Mouse (Mus musculus): Measurements from ENCODE around the gene Gm11569. TPM values are rescaled to one million over a fixed set of nuclear protein-coding genes. Genes with fewer than 3 reads are reported as not detected.
"Not testable (repeated sequence)": the region's sequence is repeated elsewhere in the genome, so short reads cannot be mapped to it uniquely, and the experiment has no call there.

Gene Gm11569
- not detected in 2 replicates for polyA plus RNA-seq (2015; fragmentation: Nextera tagmentation; extraction: Ambion mirVana)

DNA sequence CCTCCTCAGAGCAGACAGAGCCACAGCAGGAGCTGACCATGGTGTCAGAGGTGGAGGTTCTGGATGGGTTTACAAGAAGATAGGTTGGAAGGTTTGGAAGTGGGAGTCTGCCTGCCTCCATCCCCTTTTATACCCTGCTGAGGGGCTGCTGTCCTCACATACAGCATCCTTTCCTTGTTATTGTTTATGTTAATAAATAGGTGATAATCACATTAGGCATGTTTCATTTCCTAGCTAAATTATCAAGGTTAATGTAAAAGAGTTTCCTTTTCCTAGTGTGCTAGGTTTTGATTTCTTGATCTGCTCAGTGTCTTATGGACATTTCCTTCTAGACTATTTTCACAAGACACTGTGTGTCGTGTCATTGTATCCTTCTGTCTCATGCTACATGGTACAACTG lies at the start of gene Gm11569:
Gene Gm11569, minus strand, starts transcription at position 101 of the 400 bp plus-strand sequence.
- not testable (repeated sequence) for H3K36me3 ChIP-seq; H3K4me1 ChIP-seq (replicated peaks); ATAC-seq; H3K9me3 ChIP-seq; H3K27me3 ChIP-seq; H3K27ac ChIP-seq; H3K4me3 ChIP-seq (replicated peaks); H3K9ac ChIP-seq (replicated peaks); H3K4me2 ChIP-seq (replicated peaks)
- WGBS, result no CpG with 5 or more reads among the region's 1 CpGs

GRCm38 (mm10) chr11:99846746-99847145 lies 48.0 kb upstream of the Gm11569 start:
- no peak overlapping the region for H3K4me2 ChIP-seq (replicated peaks)
- H3K36me3 ChIP-seq, result no peaks in the 10 kb centered on the region
- no peaks in the 10 kb centered on the region for H3K4me1 ChIP-seq (replicated peaks)
- no peak overlapping the region for H3K27ac ChIP-seq
- no peaks in the 10 kb centered on the region for H3K27me3 ChIP-seq
- no peaks in the 10 kb centered on the region for H3K9me3 ChIP-seq
- H3K9ac ChIP-seq (replicated peaks), result no peak overlapping the region
- 92% methylated on average over 2 of the region's 2 CpGs for WGBS
- H3K4me3 ChIP-seq (replicated peaks), result no peak overlapping the region
- no peak for ATAC-seq

GRCm38 (mm10) chr11:99842185-99842584 lies 43.5 kb upstream of the Gm11569 start:
- ATAC-seq, result no peak
- WGBS, result 62% methylated on average over 1 of the region's 1 CpGs

GRCm38 (mm10) chr11:99837966-99838365 lies 39.2 kb upstream of the Gm11569 start, which contains the start of gene 2300003K06Rik:
TSS of gene 2300003K06Rik (minus strand) at chr11:99838066.
- Histone ChIP-seq H3K36me3 (no peaks in the 10 kb centered on the region), H3K27me3 (no peaks in the 10 kb centered on the region), H3K4me1 (replicated peaks) (no peaks in the 10 kb centered on the region), H3K4me2 (replicated peaks) (no peak within 1 kb of the TSS), H3K9me3 (no peaks in the 10 kb centered on the region), H3K27ac (no peak within 1 kb of the TSS), H3K4me3 (replicated peaks) (no peak within 1 kb of the TSS), H3K9ac (replicated peaks) (no peak within 1 kb of the TSS)
- ATAC-seq, result no peak
- WGBS, result 88% methylated on average over 1 of the region's 1 CpGs

More at GRCm38 (mm10) chr11:99842185-99842584, 43.5 kb upstream of the Gm11569 start:
- H3K4me3 ChIP-seq (replicated peaks), result no peak overlapping the region
- no peaks in the 10 kb centered on the region for H3K27me3 ChIP-seq
- no peaks in the 10 kb centered on the region for H3K4me1 ChIP-seq (replicated peaks)
- no peak overlapping the region for H3K4me2 ChIP-seq (replicated peaks)
- no peaks in the 10 kb centered on the region for H3K9me3 ChIP-seq
- no peak overlapping the region for H3K27ac ChIP-seq
- no peaks in the 10 kb centered on the region for H3K36me3 ChIP-seq
- H3K9ac ChIP-seq (replicated peaks), result no peak overlapping the region

- not testable (repeated sequence) for H3K9me3 ChIP-seq; H3K4me2 ChIP-seq (replicated peaks); ATAC-seq; H3K9ac ChIP-seq (replicated peaks); H3K36me3 ChIP-seq; H3K4me1 ChIP-seq (replicated peaks); H3K27ac ChIP-seq; H3K4me3 ChIP-seq (replicated peaks); H3K27me3 ChIP-seq
- WGBS, result 89% methylated on average over 2 of the region's 2 CpGs
Observed at GRCm38 (mm10) chr11:99815566-99815965, 16.8 kb upstream of the Gm11569 start, which contains the start of gene Gm11564. TSS of gene Gm11564 (minus strand) at chr11:99815666.

GRCm38 (mm10) chr11:99809792-99810191 lies 11.1 kb upstream of the Gm11569 start, which contains the start of gene Krtap4-13:
TSS of gene Krtap4-13 (minus strand) at chr11:99809892.
- H3K9me3 ChIP-seq; H3K4me1 ChIP-seq (replicated peaks); H3K9ac ChIP-seq (replicated peaks); ATAC-seq; H3K36me3 ChIP-seq; H3K4me3 ChIP-seq (replicated peaks); H3K27ac ChIP-seq; H3K27me3 ChIP-seq; H3K4me2 ChIP-seq (replicated peaks): not testable (repeated sequence)

GRCm38 (mm10) chr11:99804346-99804745 lies 5.6 kb upstream of the Gm11569 start, which contains the start of gene Gm11554:
TSS of gene Gm11554 (minus strand) at chr11:99804446.
- H3K9me3 ChIP-seq; H3K27me3 ChIP-seq; H3K4me1 ChIP-seq (replicated peaks); H3K9ac ChIP-seq (replicated peaks); H3K36me3 ChIP-seq; ATAC-seq; H3K4me3 ChIP-seq (replicated peaks); H3K4me2 ChIP-seq (replicated peaks); H3K27ac ChIP-seq: not testable (repeated sequence)
- WGBS, result no CpG with 5 or more reads among the region's 1 CpGs

DNA sequence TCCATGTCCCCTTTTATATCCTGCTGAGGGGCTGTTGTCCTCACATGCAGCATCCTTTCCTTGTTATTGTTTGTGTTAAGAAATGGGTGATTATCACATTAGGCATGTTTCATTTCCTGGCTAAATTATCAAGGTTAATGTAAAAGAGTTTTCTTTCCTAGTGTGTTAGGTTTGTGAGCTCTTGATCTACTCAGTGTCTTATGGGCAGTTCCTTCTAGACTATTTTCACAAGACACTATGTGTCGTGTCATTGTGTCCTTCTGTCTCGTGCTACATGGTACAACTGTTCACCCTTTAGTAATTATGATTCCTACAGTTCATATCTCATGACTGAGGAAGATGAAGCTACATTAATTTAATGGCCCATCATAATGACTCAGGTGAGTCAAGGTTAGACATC lies 5.4 kb downstream of the Gm11569 start, which contains the start of gene Gm11596:
Gene Gm11596, minus strand, starts transcription at position 101 of the 400 bp plus-strand sequence.
- no peaks in the 10 kb centered on the region for H3K9me3 ChIP-seq
- no peaks in the 10 kb centered on the region for H3K27me3 ChIP-seq
- H3K4me3 ChIP-seq (replicated peaks), result no peak within 1 kb of the TSS
- no peak within 1 kb of the TSS for H3K9ac ChIP-seq (replicated peaks)
- no peaks in the 10 kb centered on the region for H3K36me3 ChIP-seq
- H3K4me1 ChIP-seq (replicated peaks), result no peaks in the 10 kb centered on the region
- ATAC-seq, result no peak
- no peak within 1 kb of the TSS for H3K27ac ChIP-seq
- no peak within 1 kb of the TSS for H3K4me2 ChIP-seq (replicated peaks)
- WGBS, result 83% methylated on average over 2 of the region's 2 CpGs

DNA sequence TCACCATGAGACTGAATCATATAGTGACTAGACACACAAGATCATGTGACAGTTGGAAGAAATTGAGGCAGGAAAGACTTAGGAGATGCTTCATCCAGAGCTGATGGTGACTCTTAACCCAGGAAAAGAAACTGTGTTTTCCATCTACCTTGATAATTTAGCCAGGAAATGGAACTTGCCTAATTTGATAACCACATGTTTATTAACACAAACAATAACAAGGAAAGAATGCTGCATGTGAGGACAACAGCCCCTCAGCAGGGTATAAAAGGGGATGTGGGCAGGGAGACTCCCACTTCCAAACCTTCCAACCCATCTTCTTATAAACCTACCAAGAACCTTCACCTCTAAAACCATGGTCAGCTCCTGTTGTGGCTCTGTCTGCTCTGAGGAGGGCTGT lies 13.8 kb downstream of the Gm11569 start, which contains the start of gene Krtap4-9:
Gene Krtap4-9, plus strand, starts transcription at position 301 of the 400 bp plus-strand sequence.
- H3K27me3 ChIP-seq; H3K4me2 ChIP-seq (replicated peaks); H3K36me3 ChIP-seq; ATAC-seq; H3K4me1 ChIP-seq (replicated peaks); H3K4me3 ChIP-seq (replicated peaks); H3K9me3 ChIP-seq; H3K27ac ChIP-seq; H3K9ac ChIP-seq (replicated peaks): not testable (repeated sequence)

- WGBS, result 96% methylated on average over 2 of the region's 2 CpGs
Observed at GRCm38 (mm10) chr11:99780604-99781003, 18.1 kb downstream of the Gm11569 start, which contains the start of gene Krtap4-8. TSS of gene Krtap4-8 (minus strand) at chr11:99780704.

DNA sequence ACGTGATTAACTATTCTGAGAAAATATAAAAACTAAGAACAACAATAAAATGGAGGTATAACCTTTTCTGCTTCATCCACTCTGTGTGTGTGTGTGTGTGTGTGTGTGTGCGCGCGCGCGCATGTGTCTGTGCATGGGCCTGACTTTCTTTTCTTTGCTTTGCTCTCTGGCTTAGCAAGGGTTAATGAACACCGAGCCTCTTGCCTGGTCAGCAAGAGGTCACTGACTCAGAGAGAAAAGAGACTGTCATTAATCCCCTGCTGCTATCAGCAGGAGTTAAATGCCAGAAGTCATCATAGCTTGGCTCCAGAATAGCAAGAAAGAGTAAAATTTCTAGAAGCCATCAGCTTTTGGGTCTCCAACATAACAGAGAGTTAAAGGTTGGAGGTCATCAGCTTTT lies 20.3 kb downstream of the Gm11569 start:
- Histone ChIP-seq H3K9me3 (no peaks in the 10 kb centered on the region), H3K36me3 (no peaks in the 10 kb centered on the region), H3K9ac (replicated peaks) (no peak overlapping the region), H3K4me1 (replicated peaks) (no peaks in the 10 kb centered on the region), H3K4me3 (replicated peaks) (no peak overlapping the region), H3K27me3 (no peaks in the 10 kb centered on the region), H3K4me2 (replicated peaks) (no peak overlapping the region), H3K27ac (no peak overlapping the region)
- no peak for ATAC-seq
- WGBS, result 53% methylated on average over 7 of the region's 7 CpGs

More at GRCm38 (mm10) chr11:99780604-99781003, 18.1 kb downstream of the Gm11569 start, which contains the start of gene Krtap4-8:
- Histone ChIP-seq H3K27me3 (no peaks in the 10 kb centered on the region), H3K27ac (no peak within 1 kb of the TSS), H3K4me3 (replicated peaks) (no peak within 1 kb of the TSS), H3K9me3 (no peaks in the 10 kb centered on the region), H3K9ac (replicated peaks) (no peak within 1 kb of the TSS), H3K4me2 (replicated peaks) (no peak within 1 kb of the TSS), H3K4me1 (replicated peaks) (no peaks in the 10 kb centered on the region), H3K36me3 (no peaks in the 10 kb centered on the region)
- ATAC-seq, result no peak

DNA sequence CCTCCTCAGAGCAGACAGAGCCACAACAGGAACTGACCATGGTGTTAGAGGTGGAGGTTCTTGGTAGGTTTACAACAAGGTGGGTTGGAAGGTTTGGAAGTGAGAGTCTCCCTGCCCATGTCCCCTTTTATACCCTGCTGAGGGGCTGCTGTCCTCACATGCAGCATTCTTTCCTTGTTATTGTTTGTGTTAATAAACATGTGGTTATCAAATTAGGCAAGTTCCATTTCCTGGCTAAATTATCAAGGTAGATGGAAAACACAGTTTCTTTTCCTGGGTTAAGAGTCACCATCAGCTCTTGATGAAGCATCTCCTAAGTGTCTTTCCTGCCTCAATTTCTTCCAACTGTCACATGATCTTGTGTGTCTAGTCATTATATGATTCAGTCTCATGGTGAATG lies 25.9 kb downstream of the Gm11569 start, which contains the start of gene Gm11595:
Gene Gm11595, minus strand, starts transcription at position 101 of the 400 bp plus-strand sequence.
- H3K36me3 ChIP-seq; H3K4me2 ChIP-seq (replicated peaks); ATAC-seq; H3K4me1 ChIP-seq (replicated peaks); H3K4me3 ChIP-seq (replicated peaks); H3K9ac ChIP-seq (replicated peaks); H3K27me3 ChIP-seq; H3K9me3 ChIP-seq; H3K27ac ChIP-seq: not testable (repeated sequence)

GRCm38 (mm10) chr11:99768410-99768809 lies 30.3 kb downstream of the Gm11569 start:
- Histone ChIP-seq H3K4me1 (replicated peaks) (no peaks in the 10 kb centered on the region), H3K27ac (no peak overlapping the region), H3K27me3 (no peaks in the 10 kb centered on the region), H3K36me3 (no peaks in the 10 kb centered on the region), H3K9ac (replicated peaks) (no peak overlapping the region), H3K4me2 (replicated peaks) (no peak overlapping the region), H3K4me3 (replicated peaks) (no peak overlapping the region), H3K9me3 (no peaks in the 10 kb centered on the region)
- WGBS, result 95% methylated on average over 2 of the region's 2 CpGs
- no peak for ATAC-seq
